Mouse (Mus musculus): ENCODE measurements around the gene Smap2. TPM values are rescaled to one million over a fixed set of nuclear protein-coding genes. Genes with fewer than 3 reads are reported as not detected.

Gene Smap2
- polyA plus RNA-seq, 1 experiment from 2014 or later = 14.1 TPM

- 78% methylated on average over 3 of the region's 3 CpGs for WGBS
- no peak overlapping the region for H3K4me2 ChIP-seq (ENCODE audit: low read length)
- H3K9me3 ChIP-seq (replicated peaks; ENCODE audit: low read length) = no peaks in the 10 kb centered on the region; the same call in 1 of the 2 replicates
- H3K4me1 ChIP-seq (replicated peaks; ENCODE audit: insufficient read depth, low read length) = no peaks in the 10 kb centered on the region
- no peaks in the 10 kb centered on the region; the same call in 1 of the 2 replicates for H3K36me3 ChIP-seq (ENCODE audit: insufficient read depth, low read length)
- no peak overlapping the region for H3K27ac ChIP-seq
- no peak overlapping the region for H3K9ac ChIP-seq (ENCODE audit: low read depth, low read length)
- TF ChIP-seq CTCF (IDR thresholded peaks at IDR 0.05; ENCODE audit: low read depth) = peak; percentile 22; the same call in 1 of the 2 replicates
- no peaks in the 10 kb centered on the region for H3K27me3 ChIP-seq (ENCODE audit: insufficient read depth, low read length)
- DNase-seq (ENCODE audit: low spot score) (no peak), ATAC-seq (replicated peaks; ENCODE audit: low FRiP score, low read depth) (no peak)
- H3K4me3 ChIP-seq (replicated peaks; ENCODE audit: low read depth, low read length) = no peak overlapping the region
Observed at GRCm38 (mm10) chr4:120928686-120929085, 88.4 kb downstream of the Smap2 start.

GRCm38 (mm10) chr4:120925386-120925785 is 91.7 kb downstream of the Smap2 start:
- Histone ChIP-seq H3K4me1 (replicated peaks; ENCODE audit: insufficient read depth, low read length) (no peaks in the 10 kb centered on the region), H3K4me2 (ENCODE audit: low read length) (peak overlapping the region; percentile 79), H3K27me3 (ENCODE audit: insufficient read depth, low read length) (no peaks in the 10 kb centered on the region), H3K9ac (ENCODE audit: low read depth, low read length) (peak overlapping the region; percentile 78), H3K36me3 (ENCODE audit: insufficient read depth, low read length) (peaks cover 13% of the 10 kb centered on the region; the same call in 1 of the 2 replicates), H3K4me3 (replicated peaks; ENCODE audit: low read depth, low read length) (peak overlapping the region; percentile 64), H3K27ac (peak overlapping the region; percentile 92), H3K9me3 (replicated peaks; ENCODE audit: low read length) (no peaks in the 10 kb centered on the region)
- peak; percentile 49 for TF ChIP-seq CTCF (IDR thresholded peaks at IDR 0.05; ENCODE audit: low read depth)
- peak; percentile 18; the same call in 1 of the 2 replicates for ATAC-seq (replicated peaks; ENCODE audit: low FRiP score, low read depth)
- WGBS = 8% methylated on average over 3 of the region's 3 CpGs
- peak; percentile 64 for DNase-seq (ENCODE audit: low spot score)

- Histone ChIP-seq H3K27ac (peak within 1 kb of the TSS; percentile 92), H3K4me3 (replicated peaks; ENCODE audit: low read depth, low read length) (peak within 1 kb of the TSS; percentile 64), H3K36me3 (ENCODE audit: insufficient read depth, low read length) (peaks cover 15% of the 10 kb centered on the region; the same call in 1 of the 2 replicates), H3K4me2 (ENCODE audit: low read length) (peak within 1 kb of the TSS; percentile 79), H3K4me1 (replicated peaks; ENCODE audit: insufficient read depth, low read length) (no peaks in the 10 kb centered on the region), H3K9me3 (replicated peaks; ENCODE audit: low read length) (no peaks in the 10 kb centered on the region), H3K9ac (ENCODE audit: low read depth, low read length) (peak within 1 kb of the TSS; percentile 78), H3K27me3 (ENCODE audit: insufficient read depth, low read length) (no peaks in the 10 kb centered on the region)
- peak; percentile 98 for ATAC-seq (replicated peaks; ENCODE audit: low FRiP score, low read depth)
- no peak for TF ChIP-seq CTCF (IDR thresholded peaks at IDR 0.05; ENCODE audit: low read depth)
- under 1% methylated on average over 33 of the region's 33 CpGs for WGBS
- DNase-seq (ENCODE audit: low spot score) = peak; percentile 97
Observed at GRCm38 (mm10) chr4:120924554-120925299, 92.3 kb downstream of the Smap2 start, which contains the start of gene Exo5. Gene Exo5, minus strand, starts transcription at chr4:120925017.

- Histone ChIP-seq H3K27ac (no peak overlapping the region), H3K27me3 (ENCODE audit: insufficient read depth, low read length) (no peaks in the 10 kb centered on the region), H3K36me3 (ENCODE audit: insufficient read depth, low read length) (peaks cover 15% of the 10 kb centered on the region; the same call in 1 of the 2 replicates), H3K4me1 (replicated peaks; ENCODE audit: insufficient read depth, low read length) (no peaks in the 10 kb centered on the region), H3K4me3 (replicated peaks; ENCODE audit: low read depth, low read length) (no peak overlapping the region), H3K9ac (ENCODE audit: low read depth, low read length) (no peak overlapping the region), H3K9me3 (replicated peaks; ENCODE audit: low read length) (no peaks in the 10 kb centered on the region), H3K4me2 (ENCODE audit: low read length) (no peak overlapping the region)
- DNase-seq (ENCODE audit: low spot score) = no peak
- 95% methylated on average over 8 of the region's 8 CpGs for WGBS
- ATAC-seq (replicated peaks; ENCODE audit: low FRiP score, low read depth) = no peak
- no peak for TF ChIP-seq CTCF (IDR thresholded peaks at IDR 0.05; ENCODE audit: low read depth)
Observed at GRCm38 (mm10) chr4:120921461-120921860, 95.6 kb downstream of the Smap2 start.

Small RNA genes lying within 50 kb of the gene (microRNA-seq; reads per million reads assigned to microRNA genes)
- gene Mir7015 = not detected

Other genes with a start within 250 kb of the Smap2 start
- gene Nfyc, start 185.7 kb downstream of the Smap2 start, polyA plus RNA-seq (2015; fragmentation: Nextera tagmentation; extraction: Ambion mirVana) = 107 and 108 TPM in 2 replicates
- 0.21 and 0.22 TPM in 2 replicates for gene Rims3, start 162.4 kb downstream of the Smap2 start, polyA plus RNA-seq (2015; fragmentation: Nextera tagmentation; extraction: Ambion mirVana)
- gene Exo5, start 92.2 kb downstream of the Smap2 start, polyA plus RNA-seq (2015; fragmentation: Nextera tagmentation; extraction: Ambion mirVana) = 20.4 and 21.1 TPM in 2 replicates
- 6.0 and 6.7 TPM in 2 replicates for gene Zfp69, start 65.5 kb downstream of the Smap2 start, polyA plus RNA-seq (2015; fragmentation: Nextera tagmentation; extraction: Ambion mirVana)
- 2.8 and 3.0 TPM in 2 replicates for gene Col9a2, start 22.1 kb upstream of the Smap2 start, polyA plus RNA-seq (2015; fragmentation: Nextera tagmentation; extraction: Ambion mirVana)
- 38.8 and 42.9 TPM in 2 replicates for gene Zmpste24, start 81.0 kb upstream of the Smap2 start, polyA plus RNA-seq (2015; fragmentation: Nextera tagmentation; extraction: Ambion mirVana)
- gene Tmco2, start 92.0 kb upstream of the Smap2 start, polyA plus RNA-seq (2015; fragmentation: Nextera tagmentation; extraction: Ambion mirVana) = not detected in 2 replicates
- 11.9 and 12.3 TPM in 2 replicates for gene Rlf, start 197.8 kb upstream of the Smap2 start, polyA plus RNA-seq (2015; fragmentation: Nextera tagmentation; extraction: Ambion mirVana)